Comparison of ENCODE assay signal across 8 mouse cellular contexts in the genomic region with DNA sequence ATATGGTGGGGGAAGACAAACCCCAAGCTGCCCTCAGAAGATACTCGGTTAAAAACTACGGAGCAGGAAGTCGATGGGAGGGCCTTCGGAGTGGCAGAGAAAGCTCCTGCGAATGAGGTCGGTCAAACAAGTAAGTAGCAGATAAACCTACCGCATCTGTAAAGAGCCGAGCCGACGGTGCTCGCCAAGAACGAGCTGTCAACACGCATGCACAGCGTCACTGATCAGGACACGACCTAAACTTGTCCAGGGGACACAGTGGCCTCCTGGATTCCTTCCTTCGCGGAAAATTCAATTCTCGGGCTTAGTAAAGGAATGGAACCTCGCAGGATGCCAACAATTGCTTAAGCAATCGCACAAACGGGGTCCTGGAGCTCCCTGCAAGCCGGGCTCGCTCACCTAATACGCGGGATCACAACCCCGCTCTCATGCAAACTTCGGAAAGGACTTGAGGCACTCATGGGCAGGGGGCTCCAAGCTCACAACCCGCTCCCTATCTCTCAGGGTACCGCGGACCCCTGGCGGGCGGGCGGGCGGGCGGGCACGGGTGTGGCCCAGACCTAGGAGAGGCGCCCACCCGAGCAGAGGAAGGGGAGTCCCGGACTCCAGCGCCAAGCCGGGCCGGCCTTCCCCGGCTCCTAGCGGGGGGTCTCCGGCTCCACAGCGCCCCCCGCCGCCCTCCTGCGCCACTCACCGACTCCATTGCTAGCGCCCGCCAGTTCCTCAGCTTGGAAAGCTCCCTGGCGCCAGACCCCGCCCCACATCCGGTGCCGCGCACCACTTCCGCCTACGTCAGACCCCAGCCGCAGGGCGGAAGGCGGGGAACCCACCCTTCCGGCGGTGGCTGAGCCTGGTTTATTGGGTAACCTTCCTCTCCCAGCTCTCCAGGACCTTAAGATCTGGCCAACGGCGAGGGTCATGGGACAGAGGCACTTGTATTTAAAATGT. TPM values are rescaled to one million over a fixed set of nuclear protein-coding genes. Genes with fewer than 3 reads are reported as not detected.
A peak's percentile ranks its signal among the peaks of the same experiment; 100 is the strongest.
DNase-seq lines count a peak whose midpoint lies in the region; ATAC-seq lines count a peak whose summit lies in the region.

Gene Prkag1, minus strand, starts transcription at position 786 of the 948 bp plus-strand sequence.

- H3K4me3 ChIP-seq in brown adipose tissue, adult 24 weeks (ENCODE audit: insufficient read depth, low read depth, low read length) = peak within 1 kb of the TSS; percentile 77
- H3K4me3 ChIP-seq in heart, embryonic 13.5 days = peak within 1 kb of the TSS; percentile 85
- peak within 1 kb of the TSS; percentile 83 for H3K4me3 ChIP-seq in liver, embryonic 12.5 days
- H3K4me3 ChIP-seq in stomach, embryonic 15.5 days (replicated peaks) = peak within 1 kb of the TSS; percentile 72

- H3K36me3 ChIP-seq in heart, embryonic 13.5 days = peaks cover 43% of the 10 kb centered on the region
- peaks cover 49% of the 10 kb centered on the region for H3K36me3 ChIP-seq in liver, embryonic 12.5 days
- peaks cover 30% of the 10 kb centered on the region for H3K36me3 ChIP-seq in stomach, embryonic 15.5 days

- peak within 1 kb of the TSS; percentile 75 for H3K4me2 ChIP-seq in heart, embryonic 13.5 days
- peak within 1 kb of the TSS; percentile 77 for H3K4me2 ChIP-seq in liver, embryonic 12.5 days
- H3K4me2 ChIP-seq in stomach, embryonic 15.5 days = peak within 1 kb of the TSS; percentile 52

- peak; percentile 90 for ATAC-seq in heart, embryonic 13.5 days (ENCODE audit: extremely low read depth, insufficient number of reproducible peaks, low FRiP score, low TSS enrichment)
- ATAC-seq in liver, embryonic 12.5 days = peak; percentile 82
- peak; percentile 94 for ATAC-seq in stomach, embryonic 15.5 days (ENCODE audit: insufficient read depth, low FRiP score, low read depth)

- peak within 1 kb of the TSS; percentile 95 for H3K9ac ChIP-seq in heart, embryonic 13.5 days
- peak within 1 kb of the TSS; percentile 95 for H3K9ac ChIP-seq in liver, embryonic 12.5 days
- peak within 1 kb of the TSS; percentile 61 for H3K9ac ChIP-seq in stomach, embryonic 15.5 days

- no peaks in the 10 kb centered on the region for H3K4me1 ChIP-seq in brown adipose tissue, adult 24 weeks (ENCODE audit: control insufficient read depth, insufficient read depth, insufficient read length, low read length)
- peaks cover 61% of the 10 kb centered on the region for H3K4me1 ChIP-seq in heart, embryonic 13.5 days
- H3K4me1 ChIP-seq in liver, embryonic 12.5 days = peaks cover 81% of the 10 kb centered on the region
- H3K4me1 ChIP-seq in stomach, embryonic 15.5 days = peaks cover 14% of the 10 kb centered on the region

- no peaks in the 10 kb centered on the region for H3K9me3 ChIP-seq in heart, embryonic 13.5 days
- H3K9me3 ChIP-seq in liver, embryonic 12.5 days (replicated peaks) = no peaks in the 10 kb centered on the region
- H3K9me3 ChIP-seq in stomach, embryonic 15.5 days = no peaks in the 10 kb centered on the region

- peak; percentile 98 for DNase-seq in CD4-positive, CD25-positive, alpha-beta regulatory T cell, adult 2 months (ENCODE audit: low read depth, low spot score)
- peak; percentile 19 for DNase-seq in fat pad, adult 2 months (ENCODE audit: extremely low read depth, low read depth, low spot score)
- peak; percentile 98 for DNase-seq in kidney, postnatal 10 days
- DNase-seq in natural killer cell, adult 2 months (ENCODE audit: low spot score in 2 of 2) = peak; percentile 98

- no peaks in the 10 kb centered on the region for H3K27me3 ChIP-seq in heart, embryonic 13.5 days (replicated peaks)
- no peaks in the 10 kb centered on the region for H3K27me3 ChIP-seq in liver, embryonic 12.5 days (replicated peaks)
- H3K27me3 ChIP-seq in stomach, embryonic 15.5 days (replicated peaks) = no peaks in the 10 kb centered on the region

- peak within 1 kb of the TSS; percentile 96 for H3K27ac ChIP-seq in brown adipose tissue, adult 24 weeks (replicated peaks; ENCODE audit: low read depth, low read length)
- peak within 1 kb of the TSS; percentile 99 for H3K27ac ChIP-seq in heart, embryonic 13.5 days (replicated peaks)
- peak within 1 kb of the TSS; percentile 99 for H3K27ac ChIP-seq in liver, embryonic 12.5 days
- H3K27ac ChIP-seq in stomach, embryonic 15.5 days = peak within 1 kb of the TSS; percentile 96

- WGBS in heart, embryonic 13.5 days = under 1% methylated on average over 66 of the region's 66 CpGs
- WGBS in liver, embryonic 12.5 days (ENCODE audit: insufficient replicate concordance) = under 1% methylated on average over 63 of the region's 66 CpGs
- WGBS in stomach, embryonic 15.5 days = under 1% methylated on average over 54 of the region's 66 CpGs

RNA-seq across cellular contexts. Expression of gene Prkag1, which starts in this region (rescaled TPM):
- 65.2 and 99.5 TPM in 2 replicates for polyA plus RNA-seq in brown adipose tissue, adult 24 weeks (2012; ENCODE audit: insufficient read depth, insufficient read length, missing spikeins)
- polyA plus RNA-seq in heart, embryonic 13.5 days (2015; fragmentation: Nextera tagmentation; extraction: Ambion mirVana) = 88.3 and 95.1 TPM in 2 replicates
- 114 TPM in 2 replicates for polyA plus RNA-seq in liver, embryonic 12.5 days (2016; fragmentation: Nextera tagmentation; extraction: Ambion mirVana)
- 82.4 and 85.6 TPM in 2 replicates for polyA plus RNA-seq in stomach, embryonic 15.5 days (2015; fragmentation: Nextera tagmentation; extraction: Ambion mirVana)

Comparison
In these comparisons a context has a peak if more than half of its experiments do, and no peak if none do; other contexts are left out.
1. Peak in every context shown above with its lines: DNase-seq, ATAC-seq, H3K4me3 ChIP-seq and H3K27ac ChIP-seq.
2. DNase-seq: peak in every context shown above with its lines; median percentile 98 in CD4-positive, CD25-positive, alpha-beta regulatory T cell, adult 2 months; 98 in kidney, postnatal 10 days; 98 in natural killer cell, adult 2 months; 19 in fat pad, adult 2 months.